Mouse (Mus musculus): ENCODE data around the gene Lrrc66. TPM values are rescaled to one million over a fixed set of nuclear protein-coding genes. Genes with fewer than 3 reads are reported as not detected.

Gene Lrrc66
- polyA plus RNA-seq, 1 experiment from 2014 or later, result 0.46 TPM

Other genes with a start within 250 kb of the Lrrc66 start
- 0.14 TPM in 1 of 2 replicates, not detected in the other for gene Cwh43, start 226.5 kb downstream of the Lrrc66 start, polyA plus RNA-seq (2014; fragmentation: Nextera tagmentation; extraction: Ambion mirVana)
- gene Dcun1d4, start 151.5 kb downstream of the Lrrc66 start, polyA plus RNA-seq (2014; fragmentation: Nextera tagmentation; extraction: Ambion mirVana), result 63.5 and 68.3 TPM in 2 replicates
- 23.9 and 25.6 TPM in 2 replicates for gene Sgcb, start 15.3 kb upstream of the Lrrc66 start, polyA plus RNA-seq (2014; fragmentation: Nextera tagmentation; extraction: Ambion mirVana)
- 0.14 and 0.21 TPM in 2 replicates for gene Spata18, start 18.9 kb upstream of the Lrrc66 start, polyA plus RNA-seq (2014; fragmentation: Nextera tagmentation; extraction: Ambion mirVana)